Comparison of ENCODE assay signal across 8 mouse cellular contexts in the genomic region with DNA sequence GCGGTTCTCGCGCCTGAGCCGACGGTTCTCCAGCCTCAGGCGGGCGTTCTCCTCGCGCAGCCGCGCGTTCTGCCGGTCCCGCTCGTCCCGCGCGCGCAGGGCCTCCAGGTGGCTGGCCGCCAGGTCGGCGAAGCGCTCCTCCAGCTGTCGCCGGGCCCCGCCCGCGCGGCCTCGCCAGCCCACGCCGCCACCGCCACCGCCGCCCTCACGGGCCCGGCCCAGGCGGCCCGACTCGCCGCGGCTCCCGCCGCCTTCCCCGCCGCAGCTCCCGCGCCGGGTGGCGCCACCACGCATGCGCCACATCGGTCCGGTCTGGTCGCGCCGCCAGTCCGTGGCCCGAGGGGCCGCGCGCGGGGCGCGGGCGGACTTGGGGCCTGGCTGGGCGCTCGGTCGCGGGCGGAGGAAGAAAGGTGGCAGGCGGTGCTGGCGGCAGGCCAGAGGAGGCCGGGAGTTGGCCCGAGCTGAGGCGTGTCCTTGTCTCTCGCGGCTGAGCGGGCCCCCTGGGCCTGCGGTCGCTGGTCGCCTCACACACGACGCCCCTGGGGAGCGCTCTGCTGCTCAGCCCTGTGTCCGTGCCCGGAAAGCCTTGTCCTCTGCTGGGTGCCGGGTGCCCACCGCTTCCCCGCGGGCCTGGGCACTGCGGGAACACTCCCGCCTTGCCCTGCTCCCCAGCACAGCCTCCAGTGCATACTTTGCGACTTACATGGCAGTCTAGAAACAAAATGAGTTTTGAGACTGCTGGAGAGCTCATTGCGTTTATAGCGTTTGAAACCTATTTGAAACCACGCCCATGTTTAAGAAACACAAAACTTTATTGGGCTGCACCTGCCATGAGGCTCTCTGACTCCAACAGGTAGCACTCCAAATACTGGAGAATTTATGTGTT. TPM values are rescaled to one million over a fixed set of nuclear protein-coding genes. Genes with fewer than 3 reads are reported as not detected.
DNase-seq lines count a peak whose midpoint lies in the region; ATAC-seq and TF ChIP-seq lines count a peak whose summit lies in the region.

Tusc1 (minus strand) TSS at position 394 of the 886 bp plus-strand sequence.

- no peaks in the 10 kb centered on the region for H3K27me3 ChIP-seq in embryonic facial prominence, embryonic 12.5 days
- no peaks in the 10 kb centered on the region for H3K27me3 ChIP-seq in heart, adult 2 months (ENCODE audit: control insufficient read depth, insufficient read depth, low read length)
- no peaks in the 10 kb centered on the region for H3K27me3 ChIP-seq in limb, embryonic 12.5 days
- no peaks in the 10 kb centered on the region for H3K27me3 ChIP-seq in midbrain, embryonic 14.5 days (ENCODE audit: control insufficient read depth, insufficient read depth, low read length)

- H3K79me2 ChIP-seq in heart, adult 2 months (replicated peaks; ENCODE audit: control insufficient read depth, insufficient read depth, low read length): no peaks in the 10 kb centered on the region

- WGBS in embryonic facial prominence, embryonic 12.5 days: under 1% methylated on average over 88 of the region's 97 CpGs
- under 1% methylated on average over 76 of the region's 97 CpGs for WGBS in heart, adult 2 months
- under 1% methylated on average over 53 of the region's 97 CpGs for WGBS in limb, embryonic 12.5 days
- under 1% methylated on average over 90 of the region's 97 CpGs for WGBS in midbrain, embryonic 14.5 days

- no peaks in the 10 kb centered on the region for H3K4me1 ChIP-seq in embryonic facial prominence, embryonic 12.5 days
- 0 out of 2 replicates have a peak, but pooled peaks cover 1% of the 10 kb centered on the region for H3K4me1 ChIP-seq in heart, adult 2 months (ENCODE audit: control insufficient read depth, insufficient read depth, low read length)
- H3K4me1 ChIP-seq in limb, embryonic 12.5 days (replicated peaks): 0 out of 2 replicates have a peak, but pooled peaks cover 3% of the 10 kb centered on the region
- peaks cover 3% of the 10 kb centered on the region; the same call in 1 of the 2 replicates for H3K4me1 ChIP-seq in midbrain, embryonic 14.5 days (ENCODE audit: control insufficient read depth, insufficient read depth, low read length)

- H3K4me3 ChIP-seq in embryonic facial prominence, embryonic 12.5 days: peak within 1 kb of the TSS; percentile 69
- H3K4me3 ChIP-seq in heart, adult 2 months: peak within 1 kb of the TSS; percentile 86
- H3K4me3 ChIP-seq in limb, embryonic 12.5 days (replicated peaks): peak within 1 kb of the TSS; percentile 68
- peak within 1 kb of the TSS; percentile 76 for H3K4me3 ChIP-seq in midbrain, embryonic 14.5 days (replicated peaks; ENCODE audit: low read depth, low read length)

- TF ChIP-seq EP300 in heart, adult 2 months (IDR thresholded peaks at IDR 0.05; ENCODE audit: insufficient read depth, low read depth, low read length): no peak

- peak within 1 kb of the TSS; percentile 80 for H3K4me2 ChIP-seq in embryonic facial prominence, embryonic 12.5 days (replicated peaks)
- H3K4me2 ChIP-seq in limb, embryonic 12.5 days: peak within 1 kb of the TSS; percentile 88
- peak within 1 kb of the TSS; percentile 88 for H3K4me2 ChIP-seq in midbrain, embryonic 14.5 days (ENCODE audit: low read length)

- ATAC-seq in embryonic facial prominence, embryonic 12.5 days (ENCODE audit: insufficient number of reproducible peaks, insufficient read depth, low FRiP score, low TSS enrichment): peak; percentile 84
- peak; percentile 84 for ATAC-seq in limb, embryonic 12.5 days (ENCODE audit: insufficient number of reproducible peaks, insufficient read depth, low FRiP score, low TSS enrichment, low read depth)
- ATAC-seq in midbrain, embryonic 14.5 days (ENCODE audit: low FRiP score, low TSS enrichment): peak; percentile 90

- intact Hi-C loops in heart, adult 2 months (cut with DNase I): no loop called here

- no peaks in the 10 kb centered on the region for H3K36me3 ChIP-seq in embryonic facial prominence, embryonic 12.5 days
- H3K36me3 ChIP-seq in heart, adult 2 months (ENCODE audit: control insufficient read depth, insufficient read depth, low read length): no peaks in the 10 kb centered on the region
- no peaks in the 10 kb centered on the region for H3K36me3 ChIP-seq in limb, embryonic 12.5 days
- no peaks in the 10 kb centered on the region for H3K36me3 ChIP-seq in midbrain, embryonic 14.5 days (ENCODE audit: control insufficient read depth, insufficient read depth, low read length)

- H3K27ac ChIP-seq in embryonic facial prominence, embryonic 12.5 days: peak within 1 kb of the TSS; percentile 94
- peak within 1 kb of the TSS; percentile 90 for H3K27ac ChIP-seq in heart, adult 2 months
- H3K27ac ChIP-seq in limb, embryonic 12.5 days: peak within 1 kb of the TSS; percentile 95
- H3K27ac ChIP-seq in midbrain, embryonic 14.5 days (replicated peaks; ENCODE audit: low read depth, low read length): peak within 1 kb of the TSS; percentile 97

- DNase-seq in ovary, adult 18-20 months (ENCODE audit: low spot score): peak; percentile 81
- no peak for DNase-seq in ovary, postnatal 10 days (ENCODE audit: low spot score)
- peak; percentile 90 for DNase-seq in heart, adult 2 months
- peak; percentile 83 to 88 for DNase-seq in kidney, adult 8-10 months
- peak; percentile 89 for DNase-seq in midbrain, embryonic 14.5 days
- DNase-seq in spleen, postnatal 10 days (ENCODE audit: low spot score in 2 of 2): peak; percentile 90

- H3K9me3 ChIP-seq in embryonic facial prominence, embryonic 12.5 days: no peaks in the 10 kb centered on the region
- H3K9me3 ChIP-seq in limb, embryonic 12.5 days: no peaks in the 10 kb centered on the region
- H3K9me3 ChIP-seq in midbrain, embryonic 14.5 days (ENCODE audit: control insufficient read depth, low read length): no peaks in the 10 kb centered on the region

- peak within 1 kb of the TSS; percentile 88 for H3K9ac ChIP-seq in embryonic facial prominence, embryonic 12.5 days
- peak within 1 kb of the TSS; percentile 87 for H3K9ac ChIP-seq in heart, adult 2 months (ENCODE audit: low read depth, low read length)
- H3K9ac ChIP-seq in limb, embryonic 12.5 days (replicated peaks): peak within 1 kb of the TSS; percentile 93
- H3K9ac ChIP-seq in midbrain, embryonic 14.5 days (replicated peaks; ENCODE audit: low read length): peak within 1 kb of the TSS; percentile 90

- TF ChIP-seq POLR2A in heart, adult 2 months (IDR thresholded peaks at IDR 0.05; ENCODE audit: insufficient read depth, low read depth, low read length): no peak

- TF ChIP-seq CTCF in heart, adult 2 months (IDR thresholded peaks at IDR 0.05): no peak

RNA-seq across cellular contexts. Expression of gene Tusc1, which starts in this region (rescaled TPM):
- polyA plus RNA-seq in embryonic facial prominence, embryonic 12.5 days (2016; fragmentation: Nextera tagmentation; extraction: Ambion mirVana): 9.9 and 10.0 TPM in 2 replicates
- total RNA-seq in heart, adult 2 months (2021): 1 to 10 TPM; 3.6 to 5.4 TPM
- 1.4 and 1.7 TPM in 2 replicates for polyA plus RNA-seq in heart, adult 2 months (2012; rRNA removed)
- polyA plus RNA-seq in limb, embryonic 12.5 days (2016; fragmentation: Nextera tagmentation; extraction: Ambion mirVana): 6.2 and 7.8 TPM in 2 replicates
- polyA plus RNA-seq in midbrain, embryonic 14.5 days (2014; fragmentation: Nextera tagmentation; extraction: Ambion mirVana): 11.6 and 15.2 TPM in 2 replicates
